Mouse (Mus musculus) frontal cortex, postnatal 10 days (tissue): ENCODE measurements around the gene Abi3bp.
A peak's percentile ranks its signal among the peaks of the same experiment; 100 is the strongest.

Source experiments
- DNase-seq, 2 experiments: peaks; one replicate each; pipeline ENCODE4 v3.0.0; 2022; ENCODE audit warnings: low spot score in 2 of 2, mixed read lengths in 1 of 2

Abi3bp gene

DNA sequence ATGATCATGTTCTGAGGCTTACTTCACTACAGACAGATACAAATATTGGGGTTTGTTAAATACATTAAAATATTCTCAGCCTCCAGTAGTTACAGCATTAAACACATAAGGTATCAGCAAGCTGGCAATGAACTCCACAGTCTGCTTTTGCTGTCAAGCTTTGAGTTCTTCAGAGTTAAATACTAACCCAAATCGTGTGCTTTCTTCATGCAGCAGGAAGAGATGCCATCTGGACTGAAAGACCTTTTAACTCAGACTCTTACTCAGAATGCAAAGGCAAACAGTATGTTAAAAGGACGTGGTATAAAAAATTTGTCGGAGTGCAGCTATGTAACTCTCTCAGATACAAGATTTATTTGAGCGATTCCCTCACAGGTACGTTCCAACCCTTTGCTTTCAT is 209.1 kb downstream of the Abi3bp start:
- no peak for DNase-seq

- DNase-seq: no peak
Observed at GRCm38 (mm10) chr16:56690715-56691114, 213.0 kb downstream of the Abi3bp start.

- no peak for DNase-seq
Observed at GRCm38 (mm10) chr16:56696448-56696847, 218.8 kb downstream of the Abi3bp start.

- no peak for DNase-seq
Observed at GRCm38 (mm10) chr16:56700898-56701297, 223.2 kb downstream of the Abi3bp start.

GRCm38 (mm10) chr16:56705731-56706130 is 228.1 kb downstream of the Abi3bp start:
- DNase-seq: no peak

GRCm38 (mm10) chr16:56710071-56710470 is 232.4 kb downstream of the Abi3bp start:
- no peak for DNase-seq

- DNase-seq: no peak
Observed at GRCm38 (mm10) chr16:56715608-56716007, 237.9 kb downstream of the Abi3bp start.

- no peak for DNase-seq
Observed at GRCm38 (mm10) chr16:56716557-56717179, 239.0 kb downstream of the Abi3bp start.

GRCm38 (mm10) chr16:56717224-56718200 is 239.8 kb downstream of the Abi3bp start, which contains the start of gene Tfg:
Gene Tfg, minus strand, starts transcription at chr16:56717450.
- DNase-seq: peak; percentile 99

DNA sequence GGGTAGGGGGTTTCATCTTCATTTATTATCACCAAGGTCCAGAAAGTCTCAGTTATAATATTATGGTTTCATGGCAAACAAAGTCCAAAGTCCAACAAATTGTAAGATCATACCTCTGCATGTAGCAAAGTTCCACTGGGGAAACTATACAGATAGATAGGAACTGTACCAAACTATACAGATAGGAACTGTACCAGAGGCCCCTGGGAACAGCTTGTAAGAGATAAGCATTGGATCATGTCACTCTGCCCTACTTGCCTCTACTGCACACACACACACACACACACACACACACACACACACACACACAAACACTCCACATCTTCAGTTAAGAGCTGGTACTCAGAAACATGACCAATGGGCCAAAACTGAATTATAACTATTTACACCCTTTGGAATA is 241.4 kb downstream of the Abi3bp start:
- DNase-seq: no peak

DNA sequence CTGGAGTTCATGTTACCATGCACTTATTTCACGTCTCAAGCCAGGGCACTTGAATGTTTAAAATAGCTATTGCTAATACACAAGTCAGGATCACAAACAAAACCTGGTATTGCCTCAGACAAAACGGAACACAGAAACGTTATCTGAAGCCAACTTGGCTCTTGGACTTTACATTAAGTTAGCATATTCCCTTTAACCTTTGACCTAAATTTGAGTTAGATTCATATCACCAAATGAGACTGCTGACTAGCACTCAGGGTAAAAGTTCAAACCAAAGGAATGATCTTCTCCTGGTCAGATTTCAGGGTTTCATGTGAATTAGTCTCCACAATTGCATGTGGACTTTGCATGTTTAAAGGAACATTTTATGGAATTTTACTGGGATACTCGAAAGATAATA is 244.7 kb downstream of the Abi3bp start:
- no peak for DNase-seq

GRCm38 (mm10) chr16:56724927-56725326 is 247.2 kb downstream of the Abi3bp start:
- no peak for DNase-seq

GRCm38 (mm10) chr16:56729060-56729459 is 251.4 kb downstream of the Abi3bp start:
- DNase-seq: no peak
